Mouse (Mus musculus) cerebellum, adult 9-10 months (tissue): Measurements from ENCODE around the gene Nek3.

Source experiments
- DNase-seq: peaks from one replicate; pipeline ENCODE4 v3.0.0; 2022

The Nek3 gene

DNA sequence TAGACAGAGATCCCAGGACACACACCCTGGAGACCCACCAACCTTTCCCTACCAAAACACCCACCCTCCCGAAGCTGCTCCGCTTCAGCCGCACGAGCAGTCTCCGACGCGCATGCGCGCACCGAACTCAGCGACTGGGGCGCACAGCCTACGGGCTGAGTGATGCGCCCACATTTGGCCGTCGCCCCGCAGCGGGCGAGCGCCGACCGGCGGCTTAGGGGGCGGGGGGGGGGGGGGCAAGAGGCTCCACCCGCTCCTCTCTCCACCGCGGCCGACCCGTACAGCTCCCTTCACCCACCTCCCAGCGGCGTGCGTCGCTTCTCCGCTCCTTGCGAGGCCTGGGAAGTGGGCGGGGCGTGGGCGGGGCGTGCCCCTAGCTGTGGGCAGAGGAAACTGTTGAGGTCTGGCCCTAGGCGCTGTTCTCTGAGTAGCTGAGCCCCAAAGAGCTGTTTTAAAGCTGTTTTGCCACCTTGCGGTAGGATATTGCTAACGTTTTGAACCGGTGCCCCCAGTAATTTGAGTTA, at the start of gene Nek3:
TSS of gene Nek3 (minus strand) at position 356 of the 524 bp plus-strand sequence.
- DNase-seq = peak; percentile 89

DNA sequence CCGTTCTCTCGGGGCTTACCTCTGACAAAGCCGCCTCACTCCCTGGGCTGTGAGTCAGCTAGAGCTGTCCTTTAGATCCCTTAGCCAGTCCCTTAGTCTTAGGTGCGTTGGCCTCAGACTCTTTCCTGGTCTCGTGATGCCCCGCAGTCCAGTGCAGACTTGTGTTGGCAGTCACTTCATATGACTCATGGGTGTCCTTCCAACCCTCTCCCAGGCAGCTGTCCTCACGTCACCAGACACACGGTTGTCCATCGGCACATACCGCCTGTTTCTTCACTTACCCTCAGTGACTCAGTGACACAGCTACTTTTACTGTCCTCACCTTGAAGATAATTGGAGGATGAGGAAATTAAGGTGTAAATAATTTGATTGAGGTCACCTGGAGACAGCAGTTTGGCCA, 48.6 kb upstream of the Nek3 start:
- DNase-seq = no peak

DNA sequence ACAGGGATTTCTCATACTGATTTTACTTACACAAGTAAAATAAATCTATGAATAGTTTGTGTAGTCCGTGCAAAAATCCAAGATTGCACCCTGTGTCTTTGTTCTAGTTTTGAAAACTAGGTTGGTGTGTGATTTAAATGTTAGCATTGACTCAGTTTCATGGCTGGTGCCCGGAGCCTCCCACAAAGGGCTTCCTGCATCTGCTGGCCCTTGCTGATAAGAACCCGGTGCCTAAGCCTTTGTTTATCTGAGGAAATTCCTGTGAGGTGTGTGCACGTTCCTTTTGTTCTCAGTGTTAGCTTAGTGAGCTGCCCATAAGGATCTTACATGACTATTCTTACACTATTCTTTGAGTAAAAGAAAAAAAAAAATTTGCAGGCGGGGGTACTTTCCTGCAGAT, 42.8 kb upstream of the Nek3 start:
- DNase-seq = no peak

DNA sequence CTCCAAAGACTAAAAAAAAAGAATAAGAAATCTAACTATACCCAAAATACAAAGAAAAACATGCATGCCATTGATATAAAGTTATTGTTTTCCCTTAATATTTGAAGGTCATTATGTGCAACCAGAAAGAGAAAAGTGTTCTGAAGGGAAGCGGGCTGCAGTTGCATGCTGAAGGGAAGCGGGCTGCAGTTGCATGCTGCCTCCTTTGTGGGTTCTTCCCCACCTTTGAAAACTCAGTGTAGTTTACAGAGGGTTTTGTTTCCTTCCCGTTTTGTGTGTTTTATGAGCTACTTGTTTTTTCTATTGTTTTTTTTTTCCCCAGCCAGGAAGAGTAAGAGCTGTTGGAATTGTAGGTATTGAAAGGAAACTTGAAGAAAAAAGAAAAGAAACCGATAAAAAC, 41.3 kb upstream of the Nek3 start:
- DNase-seq = no peak

DNA sequence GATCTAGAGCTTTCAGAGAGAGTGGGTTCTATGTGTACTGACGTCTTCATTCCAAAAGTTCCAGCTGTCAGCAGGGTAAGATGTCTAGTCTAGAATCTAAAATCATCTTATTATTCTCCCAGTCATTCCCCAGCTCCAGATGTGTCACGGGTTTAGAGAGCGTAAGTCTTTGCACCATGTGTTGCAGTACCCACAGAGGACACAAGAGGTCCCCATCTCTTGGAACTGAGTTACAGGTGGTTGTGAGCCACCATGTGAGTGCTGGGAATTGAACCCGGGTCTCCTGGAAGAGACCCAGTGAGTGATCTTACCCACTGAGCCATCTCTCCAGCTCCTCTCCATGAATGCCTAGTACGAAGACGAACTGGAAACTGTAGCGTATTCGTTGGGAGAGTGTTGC, 33.2 kb upstream of the Nek3 start:
- no peak for DNase-seq

DNA sequence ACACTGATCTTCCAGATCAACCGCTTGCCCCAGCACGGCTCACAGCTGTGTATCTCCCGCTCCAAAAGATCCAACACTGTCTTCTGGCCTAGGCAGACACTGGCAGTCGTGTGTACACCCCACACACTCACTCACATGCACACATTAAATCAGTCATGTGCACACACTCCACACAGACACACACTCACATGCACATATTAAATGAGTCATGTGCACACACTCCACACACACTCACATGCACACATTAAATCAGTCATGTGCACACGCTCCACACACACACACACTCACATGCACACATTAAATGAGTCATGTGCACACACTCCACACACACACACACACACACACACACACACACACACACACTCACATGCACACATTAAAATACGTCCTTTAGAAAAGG, 31.7 kb upstream of the Nek3 start:
- DNase-seq = no peak

DNA sequence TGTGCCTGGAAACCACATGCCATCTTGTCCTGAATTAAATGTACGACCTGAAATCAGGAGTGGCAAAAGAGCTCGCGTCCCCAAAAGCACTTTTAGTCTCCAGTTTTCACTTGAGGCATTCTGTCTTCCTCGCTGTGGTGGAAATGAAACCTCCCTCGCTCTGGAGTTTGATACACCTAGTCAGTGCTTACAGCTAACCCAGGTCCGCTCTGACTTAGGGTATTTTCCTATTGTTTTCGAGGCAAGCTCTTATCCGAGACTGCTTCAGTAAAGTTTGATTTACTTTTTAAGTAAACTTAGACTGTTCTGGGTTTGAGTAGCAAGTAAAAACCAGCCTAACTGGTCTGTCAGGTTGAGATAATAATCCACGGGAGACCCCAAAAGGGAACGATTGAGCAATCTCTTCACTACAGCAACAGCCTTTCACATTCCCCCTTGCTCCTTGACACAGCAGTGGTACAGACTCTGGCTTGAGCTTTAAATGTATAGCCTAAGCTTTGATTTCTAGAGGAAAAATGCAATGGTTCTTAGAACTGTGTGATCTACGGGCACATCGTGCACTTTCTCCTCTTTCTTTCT, 27.3 kb upstream of the Nek3 start:
- no peak for DNase-seq

DNA sequence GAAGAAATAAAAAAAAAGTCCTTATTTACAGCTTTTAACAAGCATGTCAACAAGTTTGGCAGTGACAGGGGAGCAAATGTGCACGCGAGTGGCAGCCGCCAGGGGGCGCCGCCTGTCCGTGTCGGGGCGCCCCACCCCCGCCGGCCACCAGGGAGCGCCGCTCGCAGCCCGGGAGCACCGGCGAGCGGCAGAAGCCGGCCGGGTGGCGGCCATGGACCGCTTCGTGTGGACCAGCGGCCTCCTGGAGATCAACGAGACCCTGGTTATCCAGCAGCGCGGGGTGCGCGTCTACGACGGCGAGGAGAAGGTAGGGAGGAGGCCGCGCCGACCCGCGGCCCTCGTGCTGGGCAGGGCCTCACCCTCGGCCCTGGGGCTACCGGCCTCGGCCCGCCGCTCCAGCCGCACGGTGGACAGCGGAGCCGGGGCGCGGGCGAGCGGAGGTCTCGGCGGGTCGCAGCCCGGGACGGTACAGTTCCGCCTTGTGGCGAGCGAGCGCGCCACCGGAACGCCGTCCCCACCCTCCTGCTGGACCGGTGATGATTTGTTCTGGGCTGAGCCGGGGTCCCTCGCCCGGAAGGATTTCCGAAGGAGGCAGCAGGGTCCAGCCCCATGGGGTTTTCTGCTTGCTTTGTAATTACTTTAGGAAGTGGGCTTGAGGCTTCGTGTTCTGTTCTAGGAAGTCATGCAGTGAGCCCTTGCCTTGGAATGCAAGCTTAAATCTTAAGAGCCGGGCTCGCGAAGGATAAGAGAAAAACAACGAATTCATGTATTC, 26.6 kb upstream of the Nek3 start, which contains the start of gene Vps36:
TSS of gene Vps36 (plus strand) at position 150 of the 772 bp plus-strand sequence.
- DNase-seq = peak; percentile 90

DNA sequence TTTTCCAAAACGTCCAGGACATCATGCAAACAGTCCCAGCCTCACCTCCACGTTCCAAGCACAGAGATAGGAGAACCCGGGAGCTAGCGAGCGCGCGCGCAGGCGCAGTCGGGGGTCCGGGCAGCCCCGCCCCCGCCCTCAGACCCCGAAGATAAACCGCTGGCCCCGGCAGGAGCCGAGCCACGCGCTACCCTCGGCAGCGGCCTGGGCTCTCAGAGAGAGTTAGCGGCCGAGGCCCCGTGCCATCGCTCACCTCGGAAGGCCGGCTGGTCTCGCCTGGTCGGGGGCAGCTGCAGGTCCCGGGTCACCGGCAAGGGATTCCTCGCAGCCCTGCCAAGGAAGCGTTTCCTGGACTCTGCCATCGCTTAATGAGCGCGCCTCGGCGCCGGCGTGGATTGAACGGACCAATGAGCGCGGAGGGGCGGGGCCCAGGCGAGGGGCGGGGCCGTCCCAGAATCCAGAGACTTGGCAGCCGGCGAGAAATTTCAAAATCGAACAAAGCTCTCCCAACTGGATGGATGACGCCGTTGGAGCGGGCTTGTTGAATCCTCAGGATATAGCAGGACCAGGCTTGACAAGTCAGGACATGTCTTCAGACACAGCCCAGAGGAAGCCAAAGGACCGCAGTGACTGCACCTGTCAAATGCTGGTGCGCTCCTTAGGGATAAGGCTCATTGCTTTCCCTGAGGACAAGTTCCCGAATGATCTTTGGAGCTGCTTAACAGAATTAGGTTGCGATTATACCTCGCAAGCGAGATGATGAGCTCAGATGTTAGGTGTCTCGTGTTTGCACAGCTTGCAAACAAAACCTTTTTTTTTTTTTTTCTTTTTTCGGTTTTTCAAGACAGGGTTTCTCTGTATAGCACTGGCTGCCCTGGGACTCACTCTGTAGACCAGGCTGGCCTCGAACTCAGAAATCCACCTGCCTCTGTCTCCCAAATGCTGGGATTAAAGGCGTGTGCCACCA, 19.5 kb upstream of the Nek3 start, which contains the start of gene Ckap2:
TSS of gene Ckap2 (minus strand) at position 389 of the 967 bp plus-strand sequence.
- peak; percentile 80 for DNase-seq

DNA sequence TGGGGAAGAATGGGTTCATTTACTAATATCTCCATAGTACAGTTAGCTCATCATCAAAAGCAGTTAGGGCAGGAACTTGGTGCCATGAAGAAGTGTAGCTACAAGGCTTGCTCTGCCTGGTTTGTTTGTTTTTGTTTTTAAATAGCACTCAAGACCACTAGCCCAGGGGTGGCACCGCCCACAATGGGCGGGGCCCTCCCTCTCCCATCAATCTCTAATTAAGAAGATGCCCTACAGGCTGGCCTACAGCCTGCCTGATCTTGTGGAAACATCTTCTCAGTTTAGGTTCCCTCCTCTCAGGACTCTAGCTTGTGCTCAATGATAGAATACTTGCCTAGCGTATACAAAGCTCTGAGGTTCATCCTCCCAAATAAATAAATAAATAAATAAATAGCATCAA, 18.6 kb upstream of the Nek3 start:
- no peak for DNase-seq

DNA sequence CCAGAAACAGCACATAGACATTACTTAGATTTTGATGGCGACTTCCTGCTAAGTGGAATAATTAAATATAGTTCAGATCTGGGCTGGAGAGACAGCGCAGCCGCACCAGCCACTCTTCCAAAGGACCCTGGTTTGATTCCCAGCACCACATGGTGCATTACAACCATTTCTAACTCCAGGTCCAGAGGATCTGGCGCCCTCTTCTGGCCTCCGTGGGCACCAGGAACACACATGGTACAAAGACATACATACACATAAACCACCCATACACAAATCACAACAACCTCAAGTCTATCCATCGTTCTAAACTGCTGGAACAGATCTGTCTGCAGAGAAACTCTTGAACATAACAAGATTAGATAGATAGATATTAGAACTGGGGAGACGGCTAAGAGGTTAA, 9.7 kb upstream of the Nek3 start:
- DNase-seq = no peak

DNA sequence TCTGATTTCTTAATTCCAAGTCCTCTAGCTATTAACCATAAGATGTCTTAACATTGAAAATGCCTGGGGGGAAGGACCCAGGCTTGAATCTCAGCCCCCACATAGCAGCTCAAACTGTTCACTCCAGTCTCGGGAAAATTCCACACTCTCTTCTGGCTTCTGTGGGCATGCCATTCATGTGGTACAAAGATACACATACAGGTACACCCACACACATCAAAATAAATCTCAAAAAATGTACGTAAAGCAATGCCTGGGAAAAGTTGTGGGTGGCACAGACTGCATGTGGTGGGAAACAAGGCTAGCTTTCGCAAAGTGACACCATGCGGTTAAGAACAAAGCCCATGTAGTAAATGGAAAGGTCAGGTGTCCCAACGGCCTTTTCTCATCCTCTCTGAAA, 2.9 kb upstream of the Nek3 start:
- DNase-seq = no peak

DNA sequence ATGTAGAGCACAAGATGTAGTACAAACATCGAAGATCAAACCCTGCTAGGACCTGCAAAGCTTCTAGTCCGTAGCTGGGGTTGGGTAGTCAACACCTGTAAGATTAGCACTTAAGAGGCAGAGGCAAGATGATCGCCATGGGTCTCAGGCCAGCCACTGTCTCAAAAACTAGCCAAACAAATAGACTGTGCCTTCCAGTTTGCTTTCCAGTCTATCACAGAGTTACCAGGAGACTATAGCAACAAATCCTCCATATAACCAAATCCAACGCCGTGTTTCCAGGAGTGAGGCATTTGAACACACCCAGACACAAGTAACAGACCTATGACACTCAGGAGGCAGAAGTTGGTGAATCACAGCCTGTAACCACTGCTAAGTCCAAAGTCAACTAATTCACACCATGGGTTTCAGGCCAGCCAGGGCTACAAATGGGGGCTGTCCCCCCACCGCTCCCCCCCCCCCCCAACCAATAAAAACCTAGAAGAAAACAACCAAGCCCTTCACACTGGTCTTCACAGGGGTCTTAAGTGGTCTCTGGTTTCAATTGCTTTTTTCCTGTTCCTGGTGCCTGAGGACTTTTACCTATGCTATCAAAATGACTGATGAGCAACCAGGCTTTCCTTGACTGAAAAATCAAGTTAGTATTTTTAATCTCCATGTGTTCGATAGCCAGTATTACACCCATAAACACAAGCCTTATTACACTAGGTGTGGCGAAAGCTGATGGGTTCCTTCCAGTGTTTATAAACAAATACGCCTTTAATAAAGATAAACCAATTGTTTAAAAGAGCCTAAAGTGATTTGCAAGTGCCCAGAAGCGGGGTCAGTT, 770 bp downstream of the Nek3 start:
- peak; percentile 37 for DNase-seq

DNA sequence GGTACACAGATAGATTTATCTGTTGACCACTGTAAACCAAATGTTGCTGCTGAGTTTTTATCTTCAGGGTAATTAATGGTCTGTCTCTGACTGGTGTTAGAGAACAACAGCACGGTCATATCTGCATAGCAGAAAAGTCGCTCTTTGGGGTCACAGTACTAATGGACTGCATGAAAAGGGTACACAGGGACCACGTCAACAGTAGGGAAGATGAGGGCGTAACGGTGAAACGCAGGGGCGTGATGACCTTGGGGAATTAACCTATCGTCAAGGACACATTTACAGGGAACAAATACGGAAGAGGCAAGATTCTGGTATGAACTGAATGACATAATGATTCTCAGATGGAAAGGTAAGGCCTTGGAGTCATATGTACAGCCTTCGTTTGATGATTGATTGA, 1.8 kb downstream of the Nek3 start:
- DNase-seq = no peak

DNA sequence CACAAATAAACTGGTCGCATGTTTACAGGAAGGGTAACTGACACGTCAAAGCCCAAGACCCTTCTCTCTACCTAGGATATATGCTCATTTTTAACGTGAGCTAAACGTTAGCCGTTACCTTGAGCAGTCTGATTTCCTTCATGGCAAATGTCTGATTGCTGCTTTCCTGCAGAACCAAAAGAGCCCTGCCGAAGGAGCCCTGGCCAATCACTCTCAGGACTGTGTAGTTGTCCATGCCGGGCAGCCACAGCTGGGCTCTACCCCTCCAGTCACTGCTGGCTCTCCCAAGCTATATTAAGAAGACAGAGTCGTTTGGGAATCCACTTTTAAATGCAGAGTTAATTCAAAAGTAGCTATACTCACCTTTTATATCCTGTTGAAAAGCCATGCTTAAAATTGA, 4.0 kb downstream of the Nek3 start:
- no peak for DNase-seq

DNA sequence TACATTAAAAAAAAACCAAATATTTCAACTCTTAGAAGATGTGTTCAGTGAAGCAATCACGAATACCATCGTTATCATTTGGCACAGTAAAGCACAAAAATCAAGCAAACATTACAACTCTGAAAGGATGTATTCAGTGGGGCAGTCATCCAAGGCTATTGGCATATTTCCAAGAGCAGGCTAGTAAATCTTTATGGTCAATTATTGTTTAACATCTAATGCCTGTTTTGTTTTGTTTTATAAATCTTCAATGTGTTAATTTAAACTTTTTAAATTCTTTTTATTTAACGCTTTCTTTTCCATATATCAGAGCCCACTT, 15.9 kb downstream of the Nek3 start:
- DNase-seq = no peak

DNA sequence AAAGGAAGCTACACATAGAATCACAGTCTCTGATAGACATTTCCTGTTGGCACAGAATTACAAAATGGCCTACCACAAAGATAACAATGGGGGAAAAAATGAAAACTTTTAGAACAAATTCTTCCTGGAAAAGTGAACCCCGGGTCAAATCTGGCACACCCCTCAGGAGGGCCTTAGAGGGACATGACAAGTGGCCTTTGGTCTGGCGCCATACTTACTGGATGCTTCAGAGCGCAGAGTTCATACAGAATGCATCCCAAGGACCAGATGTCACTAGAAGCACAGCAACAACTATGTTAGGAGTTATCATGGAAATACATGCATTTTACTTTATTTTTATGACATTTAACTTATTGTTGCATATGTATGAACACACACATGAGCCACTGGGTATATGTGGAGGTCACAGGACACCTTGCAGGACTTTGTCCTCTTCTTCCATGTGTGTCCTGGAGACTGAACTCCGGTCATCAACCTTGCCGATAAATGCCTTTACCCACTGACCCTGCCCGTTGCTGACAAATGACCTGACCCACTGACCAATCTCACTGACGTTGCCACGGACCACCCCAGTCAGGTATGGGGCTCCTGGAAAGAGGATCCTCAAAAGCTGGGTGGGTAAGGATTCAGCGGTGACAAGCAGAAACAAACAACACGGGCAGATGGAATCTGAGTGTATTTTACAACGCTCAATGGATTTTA, 16.4 kb downstream of the Nek3 start:
- no peak for DNase-seq

DNA sequence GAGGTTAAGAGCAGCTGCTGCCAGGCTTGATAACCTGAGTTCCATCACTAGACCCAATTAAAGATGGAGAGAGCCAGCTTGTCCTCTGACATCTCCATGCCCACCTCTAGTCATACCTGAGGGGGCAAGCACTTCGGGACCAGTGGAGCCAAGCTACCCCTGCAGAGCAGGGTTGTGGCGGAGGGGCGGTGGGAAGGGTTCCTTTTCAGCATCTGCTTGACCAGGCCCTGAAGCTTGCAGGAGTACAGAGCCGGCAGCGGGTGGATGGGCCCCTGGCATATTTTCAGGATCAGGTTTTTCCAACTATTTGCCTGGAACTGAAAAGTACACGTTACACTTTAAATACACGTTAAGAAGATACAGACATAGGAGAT, 17.9 kb downstream of the Nek3 start:
- no peak for DNase-seq

DNA sequence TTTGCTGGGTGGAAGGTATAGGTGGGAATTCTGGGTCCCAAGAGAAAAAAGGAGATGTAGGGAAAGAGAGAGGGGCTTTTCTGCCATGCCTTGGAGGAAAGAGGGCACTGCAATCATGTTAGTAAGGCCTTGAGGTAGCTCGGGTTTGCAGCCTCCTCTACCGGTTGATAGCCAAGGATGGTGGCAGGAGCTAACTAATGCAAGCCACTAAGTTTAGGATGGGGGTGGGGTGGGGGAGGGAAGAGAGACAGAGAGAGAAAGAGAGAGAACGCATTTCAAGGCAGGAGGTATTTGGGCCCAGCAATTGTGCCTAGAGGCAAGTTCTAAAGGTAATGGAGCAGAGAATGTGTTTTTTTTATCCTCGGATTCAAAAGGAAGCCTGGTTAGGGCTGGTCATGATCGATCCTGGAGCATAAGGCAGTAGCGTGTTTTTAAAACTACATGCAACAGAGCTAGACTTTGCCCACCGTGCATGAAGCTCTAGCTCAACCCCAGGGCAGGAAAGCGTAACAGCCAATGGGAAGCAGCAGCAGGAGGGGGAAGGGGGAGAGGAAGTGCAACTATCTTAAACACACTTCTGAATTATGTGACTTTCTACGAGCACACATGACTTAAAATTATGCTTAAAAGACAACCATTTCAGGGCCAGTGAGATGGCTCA, 18.4 kb downstream of the Nek3 start:
- DNase-seq = no peak

DNA sequence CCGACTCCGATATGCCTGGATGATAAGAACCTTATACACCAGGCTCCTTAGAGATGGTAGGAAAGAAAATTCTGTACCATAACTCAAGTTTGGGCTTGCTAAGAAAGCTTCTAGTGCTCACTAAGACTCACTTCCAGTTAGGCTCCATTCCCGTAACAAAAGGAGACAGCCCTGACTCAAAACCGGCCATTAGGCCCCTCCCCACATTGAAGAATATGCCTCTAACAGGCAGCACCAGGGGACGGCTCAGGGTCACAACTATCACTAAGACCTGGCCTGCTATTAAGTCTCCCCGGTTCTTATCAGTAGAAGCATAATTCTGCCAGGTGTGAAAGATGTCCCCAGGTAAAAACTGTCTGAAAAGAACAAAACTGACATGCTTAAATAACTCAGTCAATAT, 20.4 kb downstream of the Nek3 start:
- no peak for DNase-seq

DNA sequence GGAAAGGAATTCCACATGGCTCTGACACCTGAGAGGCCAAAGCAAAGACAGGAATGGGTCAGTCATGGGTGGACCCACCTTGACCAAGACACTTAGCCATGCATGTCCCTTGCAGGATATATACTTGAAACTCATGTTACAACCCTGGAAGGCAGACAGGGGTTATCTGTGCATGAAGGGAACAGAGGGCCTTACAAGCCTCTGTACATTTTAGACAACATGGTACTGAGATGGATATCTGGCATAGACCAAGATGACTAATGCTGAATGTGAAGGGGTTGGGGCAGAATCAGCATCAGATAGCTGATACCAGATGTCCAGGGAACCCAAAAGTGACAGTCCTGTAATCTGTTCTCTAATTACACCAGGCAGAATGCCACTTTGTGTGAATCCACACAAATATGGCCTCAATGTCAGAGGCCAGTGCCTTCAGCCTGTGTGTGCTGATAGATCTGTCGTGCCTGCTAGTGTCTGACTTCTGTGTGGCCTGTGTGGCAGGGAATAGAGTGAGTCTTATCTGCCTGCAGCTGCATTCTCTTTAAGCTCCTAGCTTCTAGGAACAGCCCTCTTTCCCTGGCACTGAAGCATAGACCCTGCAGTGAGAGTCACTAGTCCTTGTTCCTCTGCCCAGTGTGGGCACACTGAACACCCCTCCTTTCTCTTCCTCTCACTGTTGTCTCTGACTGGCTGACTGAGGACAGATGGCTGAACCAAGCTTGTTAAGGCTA, 22.3 kb downstream of the Nek3 start:
- no peak for DNase-seq
